Mouse (Mus musculus): Measurements from ENCODE around the gene Pex14.

Gene Pex14

DNA sequence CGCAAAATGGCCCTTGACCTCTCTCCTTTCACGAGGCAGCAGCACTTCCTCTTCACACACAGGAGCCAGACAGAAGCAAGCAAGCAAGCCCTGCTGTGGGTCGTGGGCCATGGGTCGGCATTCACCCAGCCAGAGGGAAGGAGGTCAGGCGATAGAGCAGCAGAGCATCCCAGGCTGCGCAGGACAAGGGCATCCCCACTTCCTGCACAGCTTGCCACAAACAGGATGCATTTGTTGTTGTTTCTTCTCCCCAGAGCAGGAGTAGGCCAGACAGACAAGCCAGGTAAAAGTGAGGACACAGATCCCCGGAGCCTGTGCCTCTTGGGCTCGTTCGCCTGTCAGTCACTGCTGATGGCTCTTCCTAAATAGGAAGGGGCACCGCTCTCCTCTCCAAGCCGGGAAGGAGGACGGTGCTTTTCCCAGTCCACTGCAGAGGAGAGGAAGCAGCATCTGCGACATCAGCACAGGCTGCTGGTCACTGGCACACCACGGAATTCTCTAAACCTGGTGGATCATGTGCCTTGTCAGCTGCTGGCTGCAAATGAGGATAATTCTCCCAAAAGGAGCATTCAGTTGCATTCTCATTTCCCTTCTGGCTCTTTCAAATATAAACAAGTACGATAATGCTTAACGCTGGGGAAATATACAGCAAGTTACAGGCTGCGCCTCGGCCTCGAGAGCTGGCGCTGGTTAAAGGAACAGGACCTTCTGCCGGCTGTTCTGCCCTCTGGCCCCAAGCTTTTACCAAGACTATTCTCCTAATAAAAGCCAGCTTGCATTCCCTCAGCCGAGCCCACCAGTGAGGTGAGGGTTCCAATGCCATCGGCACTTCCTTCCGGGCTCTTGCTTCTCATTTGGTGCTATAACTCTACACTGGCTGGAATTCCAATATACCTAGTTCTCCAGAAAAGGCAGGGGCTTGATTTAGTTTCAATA, 113.9 kb downstream of the Pex14 start:
- no peak for DNase-seq (ENCODE audit: low spot score)

DNA sequence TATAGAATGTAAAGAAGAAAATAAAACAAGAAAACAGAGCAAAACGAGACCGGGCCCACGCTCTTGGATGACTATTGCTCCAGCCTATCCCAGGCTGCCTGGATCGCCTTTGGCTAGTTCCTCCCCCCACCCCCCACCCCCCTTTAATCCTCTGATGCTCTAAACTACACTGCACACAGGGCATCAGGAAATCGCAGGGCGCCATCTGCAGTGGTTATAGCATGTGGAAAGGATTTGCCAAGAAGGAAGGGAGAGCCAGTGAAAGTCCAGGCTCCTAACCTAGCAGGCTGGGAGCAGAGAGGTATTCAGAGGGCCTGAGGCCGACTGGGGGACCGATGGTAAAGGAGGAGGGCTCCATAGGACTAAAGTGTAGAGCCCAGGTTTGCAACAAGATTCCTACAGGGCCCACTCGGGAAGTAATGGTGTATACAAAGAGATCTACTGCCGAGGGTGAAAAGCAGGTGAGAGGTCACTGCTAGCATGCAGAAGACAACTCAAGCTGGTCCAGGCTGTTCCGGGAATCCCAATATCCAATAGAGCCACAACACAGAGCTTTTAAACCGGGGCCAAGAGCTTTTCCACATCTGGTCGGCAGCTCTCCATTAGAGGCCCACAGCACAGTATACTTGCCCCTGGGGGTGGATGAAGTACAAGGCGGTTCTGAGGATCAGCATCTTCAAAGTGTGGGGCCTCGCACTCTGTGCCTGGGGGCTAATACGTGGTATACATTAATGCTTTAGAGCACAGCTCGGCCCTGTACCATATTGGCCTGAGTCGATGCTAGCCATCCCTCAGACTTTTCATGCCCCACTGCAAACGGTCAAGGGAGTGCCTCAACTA, 114.8 kb downstream of the Pex14 start:
- DNase-seq (ENCODE audit: low spot score): no peak

DNA sequence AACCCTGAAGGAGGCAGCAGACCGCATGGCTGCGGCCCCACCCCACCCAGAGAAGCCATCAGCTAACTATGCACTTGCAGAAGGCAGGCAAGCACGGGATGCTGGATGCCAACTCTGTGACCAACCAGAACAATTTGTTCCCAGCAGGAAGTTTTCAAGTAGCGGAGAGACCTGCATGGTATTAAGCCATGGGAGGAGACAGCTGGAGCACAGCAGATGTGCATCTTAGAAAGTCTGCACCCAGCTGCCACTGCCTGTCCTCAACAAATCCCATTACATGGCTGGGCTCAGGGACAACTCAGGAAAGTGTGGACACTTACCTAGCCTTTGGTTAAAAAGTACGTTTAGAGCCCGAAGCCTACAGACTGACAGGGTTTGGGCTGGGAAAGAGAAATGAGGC, 117.4 kb downstream of the Pex14 start:
- DNase-seq (ENCODE audit: low spot score): no peak

DNA sequence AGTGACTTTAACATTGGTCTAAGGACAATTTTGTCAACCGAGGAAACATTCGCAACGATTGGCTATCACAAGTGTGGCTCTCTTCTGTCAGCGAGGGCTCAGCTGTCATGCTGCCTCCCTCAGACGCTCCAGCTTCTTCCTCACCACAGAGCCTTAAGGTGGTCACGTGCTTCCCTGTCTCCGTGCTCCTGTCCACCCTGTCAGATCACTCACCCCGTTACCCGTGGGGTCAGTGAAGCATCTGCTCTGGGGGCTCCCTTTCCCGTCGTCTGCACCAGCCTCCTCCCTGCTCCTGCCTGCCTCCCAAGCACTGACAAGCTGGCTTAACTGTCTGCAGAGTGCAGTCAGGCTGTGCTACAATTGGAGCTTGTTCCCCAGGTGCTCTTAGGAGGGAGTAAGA, 119.8 kb downstream of the Pex14 start:
- DNase-seq (ENCODE audit: low spot score): no peak

DNA sequence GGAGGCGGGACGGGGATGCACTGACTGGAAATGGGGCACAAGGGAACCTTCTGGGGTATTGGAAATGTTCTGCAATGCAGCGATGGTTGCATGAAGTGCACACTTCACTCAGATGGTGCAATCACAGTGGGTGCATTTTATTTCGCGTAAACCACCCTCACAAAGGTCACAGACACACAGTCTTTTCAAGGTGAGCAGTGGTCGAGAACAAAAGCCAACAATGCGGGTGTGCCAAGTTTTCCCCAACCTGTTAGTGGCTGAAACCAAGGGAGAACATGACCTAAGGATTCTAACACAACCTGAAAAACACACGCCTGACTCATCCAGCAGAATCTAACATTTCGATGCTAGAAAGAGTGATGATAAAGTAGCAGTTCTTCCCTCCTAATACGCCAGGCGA, 120.8 kb downstream of the Pex14 start:
- no peak for DNase-seq (ENCODE audit: low spot score)

DNA sequence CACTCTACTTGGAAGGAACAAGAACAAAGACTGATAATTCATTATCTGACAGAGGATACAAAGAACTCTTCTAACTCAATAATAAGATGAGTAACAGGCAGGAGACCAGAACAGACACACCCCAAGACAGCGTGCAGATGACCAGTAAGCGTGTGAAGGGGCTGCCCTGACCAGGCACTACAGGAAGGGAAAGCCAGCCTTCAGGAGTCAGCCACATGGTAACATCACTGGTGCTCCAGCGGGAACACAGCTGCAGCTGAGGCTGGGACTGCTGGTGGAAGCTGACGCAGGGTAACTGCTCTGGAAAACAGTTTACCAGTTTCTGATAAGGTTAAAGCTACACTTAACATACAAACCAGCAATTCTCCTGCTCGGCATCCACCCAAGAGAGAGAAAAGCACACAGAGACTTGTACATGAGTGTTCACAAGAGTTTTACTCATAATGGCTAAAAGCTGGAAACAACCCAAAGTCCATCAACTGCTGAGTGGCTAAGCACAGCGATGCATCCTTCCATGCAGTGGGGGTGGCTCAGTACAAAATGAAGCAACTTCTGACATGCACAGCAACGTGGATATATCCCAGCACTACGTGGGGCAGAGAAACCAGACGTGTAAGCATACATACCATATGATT, 121.3 kb downstream of the Pex14 start:
- no peak for DNase-seq (ENCODE audit: low spot score)

DNA sequence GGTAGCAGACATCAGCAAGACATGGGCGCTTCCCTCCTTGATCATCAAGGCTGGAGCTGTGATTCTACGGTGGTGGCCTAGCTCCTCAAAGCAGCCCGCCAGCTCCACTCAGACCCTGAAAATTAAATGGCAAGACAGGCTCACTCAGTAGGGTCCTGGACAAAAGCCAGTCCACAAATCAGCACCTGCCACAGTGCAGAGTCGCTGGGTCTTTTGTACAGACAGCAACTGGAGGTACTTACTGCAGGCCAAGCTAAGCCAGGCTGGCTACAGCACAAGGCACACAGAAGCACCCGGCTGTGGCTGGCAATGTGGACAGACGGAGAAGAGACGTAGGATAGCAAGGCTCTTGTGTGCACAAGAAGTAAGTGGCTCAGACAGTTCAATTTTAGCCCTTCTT, 124.8 kb downstream of the Pex14 start:
- no peak for DNase-seq (ENCODE audit: low spot score)

DNA sequence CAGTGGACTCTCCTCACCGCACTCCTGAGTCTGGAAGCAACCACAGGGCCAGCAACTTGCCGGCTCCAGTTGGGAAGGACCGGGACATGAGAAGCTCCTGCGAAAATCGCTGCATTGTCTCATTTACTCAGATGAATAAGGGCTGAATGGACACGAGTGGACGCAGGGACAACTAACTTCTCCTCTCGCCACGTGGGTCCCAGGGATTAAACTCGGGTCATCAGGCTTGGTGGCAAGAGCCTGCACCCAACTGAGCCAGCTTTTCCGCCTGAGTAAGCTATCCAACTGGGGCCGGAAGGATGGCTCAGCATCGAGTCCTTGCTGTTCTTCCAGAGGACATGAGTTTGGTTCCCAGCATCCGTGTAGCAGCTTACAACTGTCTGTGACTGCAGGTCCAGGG, 126.3 kb downstream of the Pex14 start:
- DNase-seq (ENCODE audit: low spot score): no peak

DNA sequence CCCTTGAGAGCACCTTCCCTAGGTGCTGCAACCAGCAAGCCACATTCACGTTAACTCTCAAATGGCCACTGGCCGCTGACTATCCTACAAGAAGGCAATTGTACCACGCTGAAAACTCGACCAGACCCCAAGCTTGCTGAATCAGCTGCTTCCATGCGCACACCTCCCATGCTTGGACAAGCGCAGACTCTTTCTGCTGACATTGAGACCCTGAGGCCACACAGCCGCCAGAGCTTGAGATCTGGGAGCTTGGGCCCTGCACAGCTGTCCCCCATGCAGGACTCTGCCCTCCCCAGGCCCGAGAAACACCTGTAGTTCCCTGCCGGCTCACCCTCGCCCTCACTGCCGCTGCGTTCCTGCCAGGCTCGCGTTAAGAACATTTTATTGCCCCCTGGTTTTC, 127.0 kb downstream of the Pex14 start:
- DNase-seq (ENCODE audit: low spot score): no peak

DNA sequence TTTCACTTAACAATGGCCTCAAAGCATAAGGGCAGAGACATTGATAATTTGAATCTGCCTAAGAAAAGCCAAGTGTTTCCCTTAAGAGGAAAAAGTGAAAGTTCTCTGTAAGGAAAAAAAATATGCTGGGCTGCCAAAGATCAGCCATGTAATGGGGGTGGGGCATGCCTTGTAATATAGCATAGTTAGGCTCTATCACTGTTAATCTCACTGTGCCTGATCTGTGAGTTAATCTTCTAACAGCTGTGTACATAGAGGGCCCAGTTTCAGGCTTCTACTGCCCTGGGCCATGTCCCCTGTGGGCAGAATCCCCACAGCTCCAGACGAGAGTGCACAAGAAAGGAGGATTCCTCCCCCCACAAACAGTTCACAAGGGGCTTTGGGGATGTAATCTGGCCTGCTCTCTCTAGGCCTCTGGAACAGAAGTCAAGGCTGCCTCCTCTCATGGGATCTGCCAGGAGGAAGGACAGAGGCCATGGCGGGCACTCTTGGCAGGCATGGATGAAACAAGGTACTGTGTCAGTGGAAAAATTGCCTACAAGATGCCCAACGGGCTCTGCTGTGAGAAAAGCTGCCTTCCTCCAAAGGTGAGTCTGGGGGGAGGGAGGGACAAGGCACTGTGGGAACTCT, 127.9 kb downstream of the Pex14 start:
- no peak for DNase-seq (ENCODE audit: low spot score)

DNA sequence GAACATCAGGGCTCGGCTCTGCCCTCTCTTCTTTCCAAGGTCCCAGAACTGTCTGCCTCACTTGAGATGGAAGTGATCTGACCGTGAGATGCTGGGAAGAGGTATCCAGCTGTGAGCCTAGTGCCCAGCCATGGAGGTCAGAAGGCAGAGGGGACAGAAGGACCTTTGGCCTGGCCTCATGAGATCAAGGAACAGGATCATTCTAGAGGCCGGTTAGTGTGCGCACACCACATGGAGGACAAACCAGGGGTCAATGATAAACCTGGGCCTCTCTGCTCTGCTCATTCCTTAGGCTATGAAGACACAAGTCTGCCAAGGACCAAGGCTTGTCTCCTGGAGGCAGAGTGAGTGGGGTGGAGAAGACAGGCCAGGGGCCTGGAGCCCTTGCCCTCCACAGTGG, 128.9 kb downstream of the Pex14 start:
- no peak for DNase-seq (ENCODE audit: low spot score)

DNA sequence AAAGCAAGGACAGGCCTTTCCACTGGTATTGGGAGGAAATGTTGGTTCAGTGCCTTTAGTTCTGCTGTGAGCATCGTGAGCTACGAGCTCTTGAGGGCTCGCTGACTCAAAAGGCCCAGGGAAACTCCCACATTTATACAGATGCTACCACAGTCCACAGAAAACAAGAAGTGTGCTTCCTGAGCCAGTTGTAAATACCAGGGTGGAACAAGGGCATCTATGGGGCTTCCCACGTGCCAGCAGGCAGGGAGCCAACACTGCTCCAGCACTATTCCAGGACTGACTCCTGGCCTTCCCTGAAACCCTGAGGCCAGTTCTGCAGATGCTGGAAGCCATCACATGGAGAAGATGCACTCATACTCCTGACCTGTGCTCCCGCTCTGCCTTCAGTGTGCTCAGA, 130.1 kb downstream of the Pex14 start:
- no peak for DNase-seq (ENCODE audit: low spot score)

DNA sequence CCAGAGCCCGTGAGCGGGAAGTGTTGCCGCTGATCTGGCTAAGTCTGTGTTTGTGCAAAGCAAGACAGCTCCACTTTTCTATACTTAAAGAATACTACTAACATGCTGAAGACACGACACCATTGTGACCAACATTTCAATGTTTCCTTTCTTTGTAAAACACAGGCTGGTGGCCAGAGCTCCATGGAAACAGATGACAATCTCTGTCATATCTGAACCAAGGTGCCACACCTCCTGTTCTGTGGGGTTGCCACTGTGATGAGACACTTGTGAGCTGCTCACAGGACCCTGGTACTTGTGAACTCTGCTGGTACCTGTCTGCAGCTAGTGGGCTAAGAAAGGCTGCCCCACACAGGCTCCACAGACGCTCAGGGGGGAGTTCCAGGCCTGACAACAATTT, 130.8 kb downstream of the Pex14 start:
- no peak for DNase-seq (ENCODE audit: low spot score)

DNA sequence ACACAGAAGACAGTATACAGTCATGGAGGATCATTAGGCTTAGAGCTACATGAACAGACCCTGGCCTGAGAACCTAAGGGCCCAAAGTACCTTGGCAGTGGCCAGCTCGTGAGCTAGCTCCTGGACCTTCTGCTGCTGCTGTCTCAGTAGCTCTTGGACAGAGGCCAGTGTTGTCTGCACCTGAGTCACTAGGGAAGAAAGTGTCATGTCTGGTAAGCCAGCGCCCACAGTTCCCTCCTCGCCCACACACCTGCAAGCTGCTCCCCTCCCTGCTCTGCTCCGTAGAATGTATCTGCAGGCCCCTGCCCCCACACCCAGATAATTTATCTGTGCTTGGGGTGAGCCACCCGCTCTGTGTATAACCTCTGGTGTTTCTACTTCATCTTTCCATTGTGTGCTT, 133.5 kb downstream of the Pex14 start:
- DNase-seq (ENCODE audit: low spot score): no peak

DNA sequence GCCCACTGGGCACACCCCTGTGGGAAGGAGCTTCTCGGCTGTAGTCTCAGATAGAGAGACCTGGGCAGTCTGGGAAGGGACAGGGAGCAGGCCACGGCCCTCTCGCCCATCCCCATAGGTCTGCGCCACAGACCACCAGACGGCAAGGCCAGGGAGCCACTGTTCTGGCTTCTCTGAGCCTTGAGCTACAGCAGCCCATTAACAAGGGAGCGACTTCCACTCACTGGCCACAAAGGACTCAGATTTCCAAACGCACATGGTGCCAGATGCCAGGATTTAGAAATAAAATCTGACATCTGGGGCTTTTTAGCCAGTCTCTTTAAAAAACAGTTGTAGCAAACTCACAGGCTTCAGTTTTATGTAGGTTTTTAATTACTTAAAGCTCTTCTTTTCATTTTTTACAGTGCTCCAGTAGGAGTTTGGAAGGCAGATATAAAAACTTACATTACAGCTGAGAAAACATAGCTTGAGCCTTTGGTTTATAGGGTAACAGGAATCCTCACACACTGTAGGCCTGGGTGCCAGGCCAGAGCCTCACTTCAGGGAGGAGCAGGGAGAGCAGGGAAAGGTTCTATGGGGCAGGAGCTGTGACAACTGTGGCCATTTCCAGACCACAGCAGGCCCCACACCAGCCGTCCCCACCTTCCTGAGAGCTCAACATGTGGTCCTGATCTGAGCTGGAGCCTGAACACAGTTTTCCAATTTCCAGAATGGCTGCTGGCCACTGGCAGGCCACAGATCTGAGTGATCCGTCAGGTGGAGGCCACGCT, 134.9 kb downstream of the Pex14 start:
- DNase-seq (ENCODE audit: low spot score): no peak

DNA sequence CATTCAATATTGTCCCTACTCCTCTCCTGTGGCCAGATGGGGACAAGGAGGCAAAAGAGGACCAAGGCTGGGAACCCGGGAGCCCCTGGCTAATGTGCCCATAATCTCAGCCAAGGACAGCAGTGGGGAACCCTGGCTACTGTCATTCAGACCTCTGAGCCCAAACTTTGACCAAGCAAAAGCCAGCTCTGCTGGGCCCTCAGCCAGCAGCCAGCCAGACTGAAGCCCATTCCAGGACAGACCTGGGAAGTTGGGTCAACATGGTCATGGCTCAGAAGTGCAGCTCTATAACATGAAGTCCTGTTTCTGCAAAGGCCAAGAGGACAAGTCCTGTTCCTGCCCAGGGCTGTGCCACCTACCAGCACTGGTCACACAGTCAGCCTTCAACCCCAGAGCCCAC, 137.6 kb downstream of the Pex14 start:
- no peak for DNase-seq (ENCODE audit: low spot score)

DNA sequence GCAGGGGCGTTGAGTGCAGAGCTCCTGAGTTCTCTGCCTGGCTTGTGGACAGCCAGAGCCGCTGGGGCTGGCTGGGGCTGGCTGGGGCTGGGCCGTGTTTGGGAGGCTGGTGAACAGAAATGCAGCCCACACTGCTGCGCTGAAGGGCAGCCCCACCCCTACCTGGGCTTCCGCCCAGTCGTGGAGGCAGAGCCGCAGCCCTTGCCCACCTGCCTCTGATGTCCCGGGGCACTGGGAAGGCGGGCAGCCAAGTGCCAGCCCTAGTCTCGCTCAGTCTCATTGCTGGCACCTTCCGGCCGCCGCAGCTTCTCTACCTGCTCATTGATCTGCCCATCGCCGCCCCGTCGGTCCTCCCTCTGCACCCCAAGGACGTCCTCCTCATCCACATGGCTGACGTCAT, 138.6 kb downstream of the Pex14 start:
- DNase-seq (ENCODE audit: low spot score): no peak

DNA sequence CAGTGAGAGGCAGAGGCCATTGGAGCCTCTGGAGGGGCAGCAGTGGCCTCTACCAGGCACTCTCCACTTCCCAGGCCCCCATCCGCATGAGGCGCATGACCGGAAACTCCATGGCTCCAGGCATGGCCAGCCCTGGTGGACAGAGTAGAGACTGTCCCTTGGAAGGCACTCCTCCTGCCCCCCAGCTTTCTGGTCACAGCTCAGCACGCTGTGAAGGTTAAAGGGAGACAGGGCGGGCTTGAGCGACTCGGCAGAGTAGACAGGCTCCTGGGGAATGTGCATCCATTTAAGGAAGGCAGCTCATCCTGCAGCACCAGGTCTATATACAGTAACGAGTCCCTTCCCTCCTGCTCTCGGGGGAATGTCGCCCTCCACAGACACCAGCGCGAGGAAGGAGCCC, 139.7 kb downstream of the Pex14 start:
- no peak for DNase-seq (ENCODE audit: low spot score)

DNA sequence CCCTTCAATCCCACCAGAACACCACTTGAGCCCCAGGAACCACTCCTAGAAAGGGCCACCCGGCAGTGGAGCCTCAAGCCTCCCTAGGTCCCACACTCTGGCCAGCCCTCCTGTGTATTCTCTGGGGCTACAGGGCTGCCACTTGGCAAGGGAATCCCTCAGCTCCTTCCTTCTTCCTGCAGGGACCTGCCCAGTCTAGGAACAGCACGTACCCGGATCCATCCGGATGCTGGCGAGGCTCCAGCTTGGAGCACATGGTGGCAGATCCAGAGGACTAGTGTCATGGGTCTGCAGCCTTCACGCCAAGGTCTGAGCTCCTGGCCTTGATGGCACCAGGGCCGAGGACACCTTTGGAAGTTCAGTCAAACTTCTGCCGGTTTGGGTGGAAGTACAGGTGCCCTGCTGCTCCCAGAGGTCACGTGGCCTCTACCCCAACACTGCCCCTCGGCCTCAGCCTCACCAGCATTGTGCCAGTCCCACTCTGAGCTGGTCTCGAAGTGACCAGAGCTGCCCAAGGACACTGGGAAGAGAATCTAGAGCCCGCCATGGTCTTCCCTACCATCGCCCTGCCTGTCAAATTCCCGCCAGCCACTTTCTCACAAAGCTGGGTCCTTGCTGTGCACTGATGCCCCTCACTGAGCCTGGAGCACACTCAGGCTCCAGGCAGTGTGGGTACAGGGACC, 144.4 kb downstream of the Pex14 start:
- no peak for DNase-seq (ENCODE audit: low spot score)

DNA sequence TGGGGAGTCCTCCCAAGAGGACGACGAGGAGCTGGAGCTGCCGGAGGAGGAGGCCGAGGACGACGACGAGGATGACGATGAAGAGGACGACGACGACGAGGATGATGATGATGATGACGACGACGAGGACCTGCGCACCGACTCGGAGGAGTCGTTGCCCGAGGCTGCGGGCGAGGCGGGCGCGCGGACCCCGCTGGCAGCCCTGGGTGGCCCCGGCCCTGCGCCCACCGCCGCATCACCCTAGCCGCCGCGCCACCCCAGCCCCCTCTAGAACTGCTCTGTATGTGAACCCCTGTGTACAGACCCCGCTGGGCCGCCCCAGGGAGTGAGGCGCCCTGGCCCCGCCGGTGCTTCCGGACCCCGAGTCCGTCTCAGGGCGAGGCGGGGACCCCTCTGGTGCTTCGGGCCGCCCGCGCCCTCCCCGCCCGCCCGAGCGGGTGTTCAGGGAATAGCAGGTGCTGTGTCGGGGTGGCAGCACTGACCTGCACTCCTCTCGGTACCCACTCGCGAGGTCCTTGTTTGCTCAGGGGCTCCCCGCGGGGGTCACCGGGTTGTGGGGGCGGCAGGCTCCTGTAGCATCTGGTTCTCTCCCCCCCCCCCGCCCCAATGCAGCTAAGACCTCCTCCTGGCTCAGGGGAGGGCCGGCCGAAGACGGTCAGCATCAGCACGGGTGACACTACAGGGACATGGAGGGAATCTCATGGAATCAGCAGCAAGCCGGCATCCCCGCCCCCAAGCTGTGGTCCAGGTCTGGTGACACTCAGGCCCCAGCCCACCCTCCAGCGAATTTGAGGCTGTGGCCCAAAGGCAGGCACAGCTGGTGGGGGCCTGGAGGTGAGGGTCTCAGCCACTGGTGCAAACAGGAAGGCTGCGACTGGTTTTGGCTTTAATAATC, 147.1 kb downstream of the Pex14 start:
- no peak for DNase-seq (ENCODE audit: low spot score)
